Mouse (Mus musculus) bone marrow macrophage, adult 2 months (primary cell): ENCODE data around the gene Pam16.

ENCODE experiments used
- CTCF ChIP-seq: IDR thresholded peaks from 2 replicates; pipeline ENCODE4 v1.5.1; 2012; ENCODE audit warnings: low read depth, mild to moderate bottlenecking, low read length, moderate library complexity
- POLR2A ChIP-seq: IDR thresholded peaks from 2 replicates; pipeline ENCODE4 v1.6.1; 2012; ENCODE audit warnings: mild to moderate bottlenecking, low read depth, low read length, borderline replicate concordance

DNA sequence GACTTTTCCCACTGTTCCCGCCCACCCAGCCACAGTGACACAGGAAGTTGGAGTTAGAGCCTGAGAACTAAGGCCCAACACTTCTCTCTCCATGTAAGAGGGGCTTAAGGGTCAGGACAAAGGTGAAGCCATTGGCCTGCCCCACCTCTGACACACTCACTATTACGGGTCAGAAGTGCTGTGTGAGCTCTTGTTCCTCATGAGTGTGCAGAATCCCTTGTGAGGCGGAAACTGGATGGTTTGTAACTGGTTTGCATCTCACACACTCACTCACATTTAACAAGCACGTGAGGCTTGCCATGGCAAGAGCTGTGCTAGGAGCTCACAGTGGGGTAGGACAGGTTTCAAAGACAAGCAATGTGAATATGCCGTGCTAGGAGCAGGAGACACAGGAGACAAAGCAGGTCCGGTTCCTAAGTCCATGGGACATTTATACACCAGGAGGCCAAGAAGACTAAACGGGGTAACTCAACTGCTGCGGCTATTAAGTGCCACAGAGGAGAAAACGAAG, 31.8 kb upstream of the Pam16 start:
- no peak for TF ChIP-seq CTCF
- TF ChIP-seq POLR2A = no peak
